Mouse (Mus musculus) forebrain, embryonic 16.5 days (tissue): ENCODE measurements around the gene Stk4. TPM values are rescaled to one million over a fixed set of nuclear protein-coding genes. Genes with fewer than 3 reads are reported as not detected.

Experiments
- ATAC-seq: fragments of 200-750 bp; cut with Nextera tagmentation; 2 replicates; pipeline ENCODE4 v1.8.0; 2017; ENCODE audit warnings: mild to moderate bottlenecking, moderate library complexity
- H3K27ac ChIP-seq: fragments of 300-500 bp; sonication (generic); 2 replicates; pipeline ENCODE4 v1.5.1; 2014; ENCODE audit warnings: low read length, control low read depth
- H3K27me3 ChIP-seq: fragments of 300-500 bp; sonication (generic); replicated peaks from 2 replicates; pipeline ENCODE4 v1.6.1; 2014; ENCODE audit warnings: low read length; ENCODE audit not compliant: control insufficient read depth, insufficient read depth
- H3K36me3 ChIP-seq: fragments of 300-500 bp; sonication (generic); 2 replicates; pipeline ENCODE4 v1.6.1; 2014; ENCODE audit not compliant: control insufficient read depth, insufficient read depth
- H3K4me1 ChIP-seq: fragments of 300-500 bp; sonication (generic); replicated peaks from 2 replicates; pipeline ENCODE4 v1.6.1; 2014; ENCODE audit warnings: low read length; ENCODE audit not compliant: control insufficient read depth, insufficient read depth
- H3K4me2 ChIP-seq: fragments of 300-500 bp; sonication (generic); 2 replicates; pipeline ENCODE4 v1.6.1; 2014; ENCODE audit warnings: mild to moderate bottlenecking, low read length, control low read depth
- H3K4me3 ChIP-seq: fragments of 300-500 bp; sonication (generic); replicated peaks from 2 replicates; pipeline ENCODE4 v1.5.1; 2014; ENCODE audit warnings: mild to moderate bottlenecking, low read length, control low read depth
- H3K9ac ChIP-seq: fragments of 300-500 bp; sonication (generic); replicated peaks from 2 replicates; pipeline ENCODE4 v1.6.1; 2014; ENCODE audit warnings: low read depth, low read length, control low read depth
- H3K9me3 ChIP-seq: fragments of 300-500 bp; sonication (generic); 2 replicates; pipeline ENCODE4 v1.6.1; 2016; ENCODE audit warnings: low read length; ENCODE audit not compliant: control insufficient read depth
- WGBS: fragments of 180-500 bp; shearing (Covaris S2); extraction: QIAGEN DNeasy Blood & Tissue Kit; methylation state at CpG from one replicate; pipeline ENCODE4 v1.1.7; 2014; 5-methylcytosine and 5-hydroxymethylcytosine counted together
- polyA plus RNA-seq: library from polyadenylated mRNA; unstranded; fragments of >200 nt; fragmentation: Nextera tagmentation; extraction: Ambion mirVana; gene quantifications from 2 replicates; pipeline ENCODE4 v1.2.1, GENCODE M21; 2015

Gene Stk4
- polyA plus RNA-seq, 1 experiment from 2014 or later: 31.3 TPM

DNA sequence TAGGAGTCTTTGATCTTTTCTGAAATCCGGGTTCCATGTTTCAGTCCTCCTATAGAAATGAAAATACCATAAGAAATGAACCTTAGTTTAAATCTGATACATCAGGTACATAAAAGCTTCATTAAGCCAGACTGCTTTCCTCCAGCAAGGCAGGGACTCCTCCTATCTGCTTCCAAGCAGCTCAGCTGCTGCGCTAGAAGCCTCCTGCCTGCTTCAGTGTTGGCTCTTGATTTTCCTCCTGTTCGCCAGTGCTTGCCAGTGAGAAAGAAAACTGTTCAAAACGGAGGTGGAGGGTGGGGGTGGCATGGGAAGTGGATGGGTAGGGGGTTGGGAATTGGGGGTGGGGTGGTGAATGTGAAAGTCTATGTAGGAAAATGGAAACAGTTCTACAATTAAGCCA lies 19.4 kb downstream of the Stk4 start:
- peaks cover 9% of the 10 kb centered on the region; the same call in 1 of the 2 replicates for H3K36me3 ChIP-seq
- H3K4me1 ChIP-seq: no peaks in the 10 kb centered on the region

DNA sequence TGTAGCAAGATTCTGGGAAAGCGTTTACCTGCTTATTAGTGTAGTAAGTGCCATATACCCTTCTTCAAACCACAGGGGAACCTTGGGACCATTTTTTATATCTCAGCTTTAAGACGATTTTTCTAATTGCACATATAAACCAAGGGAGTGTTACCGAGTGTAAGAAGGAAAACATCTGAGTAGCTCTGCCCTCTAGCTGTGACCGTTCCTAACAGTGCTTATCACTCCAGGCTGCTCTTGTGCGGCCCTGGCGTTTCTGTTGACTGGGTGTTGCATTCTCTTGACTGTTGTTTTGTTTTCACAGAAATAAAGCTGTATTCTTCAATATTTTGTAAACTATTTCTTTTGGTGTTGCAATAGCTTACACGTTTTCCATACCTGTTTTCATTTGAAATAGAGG lies 24.0 kb downstream of the Stk4 start:
- Histone ChIP-seq H3K4me1 (no peaks in the 10 kb centered on the region), H3K36me3 (peaks cover 9% of the 10 kb centered on the region; the same call in 1 of the 2 replicates), H3K4me3 (no peak overlapping the region), H3K9me3 (no peaks in the 10 kb centered on the region), H3K9ac (no peak overlapping the region), H3K4me2 (no peak overlapping the region), H3K27ac (no peak overlapping the region), H3K27me3 (no peaks in the 10 kb centered on the region)
- ATAC-seq: no peak
- WGBS: 82% methylated on average over 7 of the region's 7 CpGs

More for the DNA sequence above, 19.4 kb downstream of the Stk4 start:
- H3K4me3 ChIP-seq: no peak overlapping the region
- H3K4me2 ChIP-seq: no peak overlapping the region
- ATAC-seq: no peak
- H3K9me3 ChIP-seq: no peaks in the 10 kb centered on the region
- H3K27ac ChIP-seq: no peak overlapping the region
- no peaks in the 10 kb centered on the region for H3K27me3 ChIP-seq
- 82% methylated on average over 4 of the region's 4 CpGs for WGBS
- no peak overlapping the region for H3K9ac ChIP-seq

DNA sequence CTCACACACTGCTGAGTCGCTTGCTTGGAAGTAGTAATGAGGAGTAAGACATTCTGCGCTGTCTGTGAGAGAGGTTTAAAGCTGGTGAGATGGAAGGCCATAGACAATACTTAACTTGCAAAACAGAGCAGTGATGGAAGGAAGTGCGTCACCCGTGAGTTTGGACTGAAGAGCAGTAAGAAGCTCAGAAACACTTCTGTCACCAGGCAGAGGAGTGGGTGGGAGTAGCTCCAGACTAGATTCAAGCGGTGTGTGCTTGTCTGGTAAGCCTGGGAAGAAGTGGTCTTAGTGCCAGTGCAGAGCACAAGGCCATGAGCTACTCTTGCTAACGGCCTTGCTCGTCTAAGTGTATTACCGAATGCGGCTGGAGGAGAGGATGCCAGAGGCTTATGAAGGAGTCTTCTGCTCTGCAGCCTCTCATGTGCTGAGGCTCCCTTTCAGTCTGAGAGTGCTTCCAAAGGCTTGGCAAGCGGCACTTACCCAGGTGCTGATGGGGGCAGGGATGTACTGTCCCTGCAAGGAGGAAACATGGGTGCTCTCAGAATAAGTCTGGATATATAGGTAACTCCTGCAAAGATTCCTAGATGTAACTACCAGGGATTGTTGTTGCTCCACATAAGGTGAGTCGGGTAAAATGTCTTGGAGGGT lies 28.6 kb downstream of the Stk4 start:
- Histone ChIP-seq H3K27me3 (no peaks in the 10 kb centered on the region), H3K9ac (no peak overlapping the region), H3K4me1 (no peaks in the 10 kb centered on the region), H3K27ac (no peak overlapping the region), H3K9me3 (no peaks in the 10 kb centered on the region), H3K36me3 (peaks cover 14% of the 10 kb centered on the region; the same call in 1 of the 2 replicates), H3K4me2 (no peak overlapping the region), H3K4me3 (no peak overlapping the region)
- ATAC-seq: no peak
- WGBS: 91% methylated on average over 11 of the region's 11 CpGs

DNA sequence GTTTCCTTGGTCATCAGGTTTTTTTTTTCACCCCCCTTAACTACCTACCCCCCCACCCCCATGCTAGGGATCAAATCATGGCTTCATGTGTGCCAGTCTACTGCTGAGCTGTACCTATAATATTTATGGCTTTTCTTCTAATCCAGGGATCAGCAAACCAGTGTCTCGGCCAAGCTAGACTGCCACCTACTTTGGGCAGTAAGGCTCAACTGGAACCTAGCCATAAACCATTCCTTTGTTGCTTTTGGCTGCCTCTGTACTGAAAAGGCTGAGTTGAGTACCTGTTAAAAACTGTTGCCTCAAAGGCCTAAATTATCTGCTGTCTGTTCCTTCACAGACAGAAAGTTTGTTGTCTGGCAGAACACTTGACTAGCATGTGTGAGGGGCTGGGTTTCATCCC lies 31.8 kb downstream of the Stk4 start:
- no peaks in the 10 kb centered on the region for H3K9me3 ChIP-seq
- H3K9ac ChIP-seq: no peak overlapping the region
- no peak overlapping the region for H3K27ac ChIP-seq
- ATAC-seq: no peak
- peaks cover 14% of the 10 kb centered on the region; the same call in 1 of the 2 replicates for H3K36me3 ChIP-seq
- no peak overlapping the region for H3K4me3 ChIP-seq
- no peaks in the 10 kb centered on the region for H3K27me3 ChIP-seq
- no peaks in the 10 kb centered on the region for H3K4me1 ChIP-seq
- H3K4me2 ChIP-seq: no peak overlapping the region
- WGBS: 62% methylated on average over 1 of the region's 1 CpGs

DNA sequence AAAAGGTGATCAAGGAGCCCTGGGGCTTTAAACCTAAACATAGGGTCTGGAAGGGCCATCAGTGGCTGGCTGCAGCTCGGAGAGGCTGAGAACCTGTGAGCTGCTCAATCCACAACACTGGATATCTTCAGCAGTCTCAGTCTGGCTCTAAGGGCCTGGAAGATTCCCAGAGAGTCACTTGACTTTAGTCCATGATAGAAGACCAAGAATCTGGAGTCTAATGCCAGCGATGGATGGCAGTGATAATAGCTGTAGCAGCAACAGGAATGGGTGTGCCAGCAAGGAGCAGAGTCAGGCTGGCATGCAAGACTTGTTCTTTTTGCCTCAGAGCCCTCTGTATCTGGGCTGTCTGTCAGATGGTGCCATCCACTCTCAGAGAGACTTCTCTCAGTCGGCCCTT lies 32.2 kb downstream of the Stk4 start:
- Histone ChIP-seq H3K36me3 (peaks cover 14% of the 10 kb centered on the region; the same call in 1 of the 2 replicates), H3K27ac (no peak overlapping the region), H3K9ac (no peak overlapping the region), H3K9me3 (no peaks in the 10 kb centered on the region), H3K4me1 (no peaks in the 10 kb centered on the region), H3K27me3 (no peaks in the 10 kb centered on the region), H3K4me2 (no peak overlapping the region), H3K4me3 (no peak overlapping the region)
- ATAC-seq: no peak
- 87% methylated on average over 3 of the region's 3 CpGs for WGBS

DNA sequence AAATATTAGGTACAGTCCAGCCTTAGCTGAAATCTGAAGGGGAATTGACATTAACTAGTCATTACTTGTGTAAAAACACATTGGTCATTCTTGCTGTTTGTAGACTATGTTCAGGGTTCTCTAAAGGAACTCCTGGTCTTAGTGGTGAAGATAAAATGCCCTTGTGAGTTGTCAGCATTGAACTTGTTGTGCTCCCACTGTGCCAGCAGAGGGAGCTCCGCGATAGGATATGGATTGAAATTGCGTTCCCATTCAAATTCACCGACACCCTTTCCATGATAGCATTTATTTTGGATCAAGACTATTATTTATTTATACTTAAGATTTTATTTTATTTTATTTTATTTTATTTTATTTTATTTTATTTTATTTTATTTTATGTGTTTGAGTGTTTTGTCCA lies 33.4 kb downstream of the Stk4 start:
- peaks cover 11% of the 10 kb centered on the region; the same call in 1 of the 2 replicates for H3K36me3 ChIP-seq

DNA sequence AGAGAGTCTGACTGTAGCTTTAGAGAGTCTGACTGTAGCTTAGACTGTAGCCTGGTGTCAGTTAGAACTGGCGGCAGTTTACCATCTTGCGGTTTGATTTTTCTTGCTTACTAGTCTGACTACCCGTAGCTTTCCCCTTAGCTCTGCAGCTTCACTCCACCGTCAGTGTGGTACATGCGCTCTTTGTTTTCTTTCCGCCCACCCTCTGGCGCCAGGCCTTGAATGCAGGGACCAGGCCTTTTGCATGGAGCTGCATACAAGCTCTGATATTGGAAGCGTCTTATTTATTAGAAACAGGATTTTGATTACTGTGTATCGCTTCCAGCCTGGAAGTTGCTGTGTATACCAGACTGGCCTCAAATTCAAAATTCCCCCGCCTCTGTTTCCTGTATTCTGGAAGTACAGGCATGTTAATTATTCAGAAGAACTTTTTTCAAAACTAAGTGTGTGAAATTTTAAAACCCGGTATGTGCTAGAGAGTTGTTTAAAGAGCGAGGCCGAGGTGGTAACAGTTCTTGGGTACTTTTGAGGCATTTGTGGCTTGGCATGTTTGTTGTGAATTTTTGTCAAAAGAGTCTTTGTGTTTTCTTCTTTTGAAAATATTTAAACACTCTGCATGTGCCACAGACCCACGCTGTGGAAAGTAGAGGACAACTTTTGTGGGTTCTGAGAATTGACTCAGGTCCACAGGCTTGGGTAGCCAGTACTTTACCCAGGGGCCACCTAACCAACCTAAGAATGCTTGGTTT lies 36.3 kb downstream of the Stk4 start:
- 73% methylated on average over 14 of the region's 14 CpGs for WGBS
- no peak overlapping the region for H3K4me3 ChIP-seq
- ATAC-seq: no peak

More for the DNA sequence above, 33.4 kb downstream of the Stk4 start:
- ATAC-seq: no peak
- Histone ChIP-seq H3K9me3 (no peaks in the 10 kb centered on the region), H3K27me3 (no peaks in the 10 kb centered on the region), H3K27ac (no peak overlapping the region), H3K4me3 (no peak overlapping the region), H3K4me2 (no peak overlapping the region), H3K9ac (no peak overlapping the region), H3K4me1 (no peaks in the 10 kb centered on the region)
- WGBS: 30% methylated on average over 4 of the region's 4 CpGs

DNA sequence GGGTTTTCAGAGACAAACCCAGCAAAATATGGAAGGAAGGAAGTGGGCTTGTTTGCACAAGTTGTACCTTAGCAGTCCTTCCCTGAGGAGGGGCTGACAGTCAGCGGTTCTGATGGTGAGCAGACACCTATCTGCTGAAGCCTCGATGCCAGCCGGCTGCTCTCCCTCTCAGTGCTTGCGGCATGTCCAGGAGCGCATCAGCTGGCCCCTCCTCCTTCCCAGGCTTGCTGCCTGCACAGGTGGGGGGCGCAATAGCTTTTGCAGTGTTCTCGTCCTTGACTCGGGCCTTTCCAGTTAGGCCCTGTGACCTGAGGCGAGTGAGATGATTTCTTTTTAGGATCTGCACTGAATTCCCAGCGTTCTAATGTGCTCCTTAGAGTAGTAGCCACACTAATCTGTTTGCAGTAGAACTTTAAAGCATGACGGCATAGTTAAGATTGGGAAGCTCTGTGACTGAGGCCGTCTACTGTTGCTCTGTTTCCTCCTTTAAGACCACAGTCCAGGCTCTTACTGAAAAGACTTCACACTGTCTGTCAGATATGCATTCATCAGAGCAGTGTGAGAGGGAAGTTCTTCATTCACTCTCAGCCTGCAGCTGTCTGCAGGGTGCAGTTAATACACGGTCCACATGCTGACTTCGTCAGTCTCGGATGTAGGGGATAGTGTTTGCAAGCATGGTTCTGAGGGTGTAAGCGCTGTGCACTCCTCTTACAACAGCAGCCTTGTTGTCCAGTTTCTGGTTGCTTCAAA lies 37.2 kb downstream of the Stk4 start:
- Histone ChIP-seq H3K36me3 (no peaks in the 10 kb centered on the region), H3K4me1 (no peaks in the 10 kb centered on the region), H3K4me3 (no peak overlapping the region), H3K9ac (no peak overlapping the region), H3K4me2 (no peak overlapping the region), H3K9me3 (no peaks in the 10 kb centered on the region), H3K27ac (no peak overlapping the region), H3K27me3 (no peaks in the 10 kb centered on the region)
- ATAC-seq: no peak
- WGBS: 67% methylated on average over 16 of the region's 16 CpGs

More for the DNA sequence above, 36.3 kb downstream of the Stk4 start:
- no peak overlapping the region for H3K27ac ChIP-seq
- no peaks in the 10 kb centered on the region for H3K36me3 ChIP-seq
- no peaks in the 10 kb centered on the region for H3K9me3 ChIP-seq
- no peak overlapping the region for H3K4me2 ChIP-seq
- H3K27me3 ChIP-seq: no peaks in the 10 kb centered on the region
- no peak overlapping the region for H3K9ac ChIP-seq
- no peaks in the 10 kb centered on the region for H3K4me1 ChIP-seq

DNA sequence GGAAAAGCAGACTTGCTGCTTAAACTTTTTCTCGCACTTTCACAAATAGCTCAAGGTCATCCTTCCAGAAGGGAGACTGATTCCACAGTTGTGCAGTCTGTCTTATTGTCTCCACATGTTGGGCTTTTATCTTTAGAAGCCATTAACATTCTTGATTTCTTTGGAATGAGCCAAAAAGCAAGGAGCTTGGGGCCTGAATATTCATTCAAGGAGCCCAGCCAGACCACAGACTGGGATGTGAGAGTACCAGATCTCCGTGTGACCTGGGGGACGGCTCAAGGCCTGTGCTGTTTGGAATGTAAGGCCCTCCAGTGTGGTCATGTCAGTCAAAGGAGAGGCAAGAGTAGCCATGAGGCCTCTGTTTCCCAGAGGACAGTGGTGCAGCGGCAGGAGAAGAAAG lies 38.4 kb downstream of the Stk4 start:
- H3K27ac ChIP-seq: no peak overlapping the region
- H3K36me3 ChIP-seq: no peaks in the 10 kb centered on the region
- no peak for ATAC-seq
- H3K27me3 ChIP-seq: no peaks in the 10 kb centered on the region
- no peak overlapping the region for H3K4me2 ChIP-seq
- no peaks in the 10 kb centered on the region for H3K9me3 ChIP-seq
- no peak overlapping the region for H3K4me3 ChIP-seq
- WGBS: 61% methylated on average over 4 of the region's 4 CpGs
- no peaks in the 10 kb centered on the region for H3K4me1 ChIP-seq
- no peak overlapping the region for H3K9ac ChIP-seq
